Comparison of ENCODE assay signal across 8 mouse cellular contexts in genomic region chr10:80432387-80432785, GRCm38 (mm10). TPM values are rescaled to one million over a fixed set of nuclear protein-coding genes. Genes with fewer than 3 reads are reported as not detected.
A peak's percentile ranks its signal among the peaks of the same experiment; 100 is the strongest.
DNase-seq lines count a peak whose midpoint lies in the region; ATAC-seq lines count a peak whose summit lies in the region.

No protein-coding gene starts in this region.

- H3K4me2 ChIP-seq in kidney, embryonic 14.5 days (replicated peaks; ENCODE audit: low read depth, low read length): peak overlapping the region; percentile 92
- peak overlapping the region; percentile 83 for H3K4me2 ChIP-seq in hindbrain, embryonic 15.5 days
- peak overlapping the region; percentile 68 for H3K4me2 ChIP-seq in midbrain, embryonic 15.5 days

- H3K36me3 ChIP-seq in kidney, embryonic 14.5 days (ENCODE audit: control insufficient read depth, insufficient read depth, low read length): peaks cover 35% of the 10 kb centered on the region
- peaks cover 18% of the 10 kb centered on the region for H3K36me3 ChIP-seq in hindbrain, embryonic 15.5 days
- peaks cover 10% of the 10 kb centered on the region for H3K36me3 ChIP-seq in midbrain, embryonic 15.5 days (replicated peaks)

- H3K4me3 ChIP-seq in kidney, embryonic 14.5 days (ENCODE audit: low read length): peak overlapping the region; percentile 98
- peak overlapping the region; percentile 93 for H3K4me3 ChIP-seq in brown adipose tissue, adult 24 weeks (ENCODE audit: insufficient read depth, low read depth, low read length)
- H3K4me3 ChIP-seq in hindbrain, embryonic 15.5 days: peak overlapping the region; percentile 94
- peak overlapping the region; percentile 91 for H3K4me3 ChIP-seq in midbrain, embryonic 15.5 days

- no peak for ATAC-seq in kidney, embryonic 14.5 days (ENCODE audit: low FRiP score, low TSS enrichment)
- ATAC-seq in hindbrain, embryonic 15.5 days (ENCODE audit: low FRiP score, low read depth): no peak
- ATAC-seq in midbrain, embryonic 15.5 days (replicated peaks): no peak

- peak overlapping the region; percentile 100 for H3K9ac ChIP-seq in kidney, embryonic 14.5 days (ENCODE audit: low read depth, low read length)
- peak overlapping the region; percentile 94 for H3K9ac ChIP-seq in hindbrain, embryonic 15.5 days
- H3K9ac ChIP-seq in midbrain, embryonic 15.5 days: peak overlapping the region; percentile 95

- 3% methylated on average over 4 of the region's 4 CpGs for WGBS in kidney, embryonic 14.5 days
- WGBS in hindbrain, embryonic 15.5 days: 3% methylated on average over 4 of the region's 4 CpGs
- WGBS in midbrain, embryonic 15.5 days: 0% methylated on average over 4 of the region's 4 CpGs

- no peaks in the 10 kb centered on the region for H3K9me3 ChIP-seq in kidney, embryonic 14.5 days (ENCODE audit: control insufficient read depth, low read length)
- no peaks in the 10 kb centered on the region for H3K9me3 ChIP-seq in hindbrain, embryonic 15.5 days
- H3K9me3 ChIP-seq in midbrain, embryonic 15.5 days: no peaks in the 10 kb centered on the region

- H3K27me3 ChIP-seq in kidney, embryonic 14.5 days (ENCODE audit: control insufficient read depth, insufficient read depth, low read length): no peaks in the 10 kb centered on the region
- H3K27me3 ChIP-seq in hindbrain, embryonic 15.5 days: no peaks in the 10 kb centered on the region
- H3K27me3 ChIP-seq in midbrain, embryonic 15.5 days (replicated peaks): no peaks in the 10 kb centered on the region

- H3K27ac ChIP-seq in kidney, embryonic 14.5 days (ENCODE audit: low read depth, low read length): peak overlapping the region; percentile 91; the same call in 1 of the 2 replicates
- H3K27ac ChIP-seq in brown adipose tissue, adult 24 weeks (replicated peaks; ENCODE audit: low read depth, low read length): peak overlapping the region; percentile 55
- peak overlapping the region; percentile 99 for H3K27ac ChIP-seq in hindbrain, embryonic 15.5 days (replicated peaks)
- H3K27ac ChIP-seq in midbrain, embryonic 15.5 days: peak overlapping the region; percentile 30; the same call in 1 of the 2 replicates

- no peak for DNase-seq in kidney, adult 11 months
- DNase-seq in urinary bladder, adult 2 months (ENCODE audit: low spot score): no peak
- no peak for DNase-seq in MN1 (ENCODE audit: low spot score)
- DNase-seq in adrenal gland, adult 18-20 months (ENCODE audit: low spot score in 2 of 2): no peak

- peaks cover 28% of the 10 kb centered on the region for H3K4me1 ChIP-seq in kidney, embryonic 14.5 days (ENCODE audit: control insufficient read depth, insufficient read depth, low read length)
- H3K4me1 ChIP-seq in brown adipose tissue, adult 24 weeks (ENCODE audit: control insufficient read depth, insufficient read depth, insufficient read length, low read length): 0 out of 2 replicates have a peak, but pooled peaks cover 4% of the 10 kb centered on the region
- peaks cover 24% of the 10 kb centered on the region for H3K4me1 ChIP-seq in hindbrain, embryonic 15.5 days (replicated peaks)
- peaks cover 20% of the 10 kb centered on the region for H3K4me1 ChIP-seq in midbrain, embryonic 15.5 days

RNA-seq across cellular contexts. Expression of gene Tcf3, which starts 1.1 kb away (rescaled TPM):
- polyA plus RNA-seq in kidney, embryonic 14.5 days (2014; fragmentation: Nextera tagmentation; extraction: Ambion mirVana): 134 and 162 TPM in 2 replicates
- polyA plus RNA-seq in brown adipose tissue, adult 24 weeks (2012; ENCODE audit: insufficient read depth, insufficient read length, missing spikeins): 11.4 and 15.1 TPM in 2 replicates
- 52.5 and 54.7 TPM in 2 replicates for polyA plus RNA-seq in hindbrain, embryonic 15.5 days (2015; fragmentation: Nextera tagmentation; extraction: Ambion mirVana)
- 44.9 and 55.8 TPM in 2 replicates for polyA plus RNA-seq in midbrain, embryonic 15.5 days (2015; fragmentation: Nextera tagmentation; extraction: Ambion mirVana)
- 29.7 and 35.4 TPM in 2 replicates for polyA plus RNA-seq in urinary bladder, adult 2 months (2012; rRNA removed)
- 10 to 100 TPM; 32.9 to 44.2 TPM for total RNA-seq in adrenal gland, adult 18-20 months (2021)

RNA-seq across cellular contexts. Expression of gene Uqcr11, which starts 25.8 kb away (rescaled TPM):
- 806 and 1,046 TPM in 2 replicates for polyA plus RNA-seq in kidney, embryonic 14.5 days (2014; fragmentation: Nextera tagmentation; extraction: Ambion mirVana)
- 2,528 and 2,993 TPM in 2 replicates for polyA plus RNA-seq in brown adipose tissue, adult 24 weeks (2012; ENCODE audit: insufficient read depth, insufficient read length, missing spikeins)
- 711 and 737 TPM in 2 replicates for polyA plus RNA-seq in hindbrain, embryonic 15.5 days (2015; fragmentation: Nextera tagmentation; extraction: Ambion mirVana)
- polyA plus RNA-seq in midbrain, embryonic 15.5 days (2015; fragmentation: Nextera tagmentation; extraction: Ambion mirVana): 581 and 629 TPM in 2 replicates
- polyA plus RNA-seq in urinary bladder, adult 2 months (2012; rRNA removed): 883 and 983 TPM in 2 replicates
- total RNA-seq in adrenal gland, adult 18-20 months (2021): 1,000 to 10,000 TPM in 1 of 2 experiments, 100 to 1,000 TPM in 1; 797 to 1,071 TPM

RNA-seq across cellular contexts. Expression of gene Mbd3, which starts 33.0 kb away (rescaled TPM):
- 248 and 270 TPM in 2 replicates for polyA plus RNA-seq in kidney, embryonic 14.5 days (2014; fragmentation: Nextera tagmentation; extraction: Ambion mirVana)
- 79.3 and 90.4 TPM in 2 replicates for polyA plus RNA-seq in brown adipose tissue, adult 24 weeks (2012; ENCODE audit: insufficient read depth, insufficient read length, missing spikeins)
- 213 and 229 TPM in 2 replicates for polyA plus RNA-seq in hindbrain, embryonic 15.5 days (2015; fragmentation: Nextera tagmentation; extraction: Ambion mirVana)
- polyA plus RNA-seq in midbrain, embryonic 15.5 days (2015; fragmentation: Nextera tagmentation; extraction: Ambion mirVana): 227 and 250 TPM in 2 replicates
- polyA plus RNA-seq in urinary bladder, adult 2 months (2012; rRNA removed): 112 and 119 TPM in 2 replicates
- total RNA-seq in adrenal gland, adult 18-20 months (2021): 100 to 1,000 TPM; 137 to 157 TPM

RNA-seq across cellular contexts. Expression of gene Mex3d, which starts 44.9 kb away (rescaled TPM):
- polyA plus RNA-seq in kidney, embryonic 14.5 days (2014; fragmentation: Nextera tagmentation; extraction: Ambion mirVana): 8.7 and 14.6 TPM in 2 replicates
- polyA plus RNA-seq in brown adipose tissue, adult 24 weeks (2012; ENCODE audit: insufficient read depth, insufficient read length, missing spikeins): 3.3 and 3.7 TPM in 2 replicates
- 18.9 and 19.2 TPM in 2 replicates for polyA plus RNA-seq in hindbrain, embryonic 15.5 days (2015; fragmentation: Nextera tagmentation; extraction: Ambion mirVana)
- 18.3 and 18.8 TPM in 2 replicates for polyA plus RNA-seq in midbrain, embryonic 15.5 days (2015; fragmentation: Nextera tagmentation; extraction: Ambion mirVana)
- polyA plus RNA-seq in urinary bladder, adult 2 months (2012; rRNA removed): 11.2 and 11.5 TPM in 2 replicates
- 10 to 100 TPM; 16.6 to 18.0 TPM for total RNA-seq in adrenal gland, adult 18-20 months (2021)

Comparison
In these comparisons a context has a peak if more than half of its experiments do, and no peak if none do; other contexts are left out.
1. H3K27ac ChIP-seq: peak in every context shown above with its lines; median percentile 99 in hindbrain, embryonic 15.5 days; 91 in kidney, embryonic 14.5 days; 55 in brown adipose tissue, adult 24 weeks; 30 in midbrain, embryonic 15.5 days.